Mouse (Mus musculus) kidney, adult 2 months (tissue): ENCODE data around the gene Rnase11. TPM values are rescaled to one million over a fixed set of nuclear protein-coding genes. Genes with fewer than 3 reads are reported as not detected.
"Not testable (repeated sequence)": the region's sequence is repeated elsewhere in the genome, so short reads cannot be mapped to it uniquely, and the experiment has no call there.

Experiments used
- DNase-seq: peaks from one replicate; pipeline ENCODE4 v3.0.0; 2021
- H3K27ac ChIP-seq: fragments of 200-500 bp; 2 replicates; pipeline ENCODE4 v1.5.1; 2012; ENCODE audit warnings: low read depth, low read length, control low read depth, inconsistent platforms; ENCODE audit not compliant: insufficient read depth
- H3K27me3 ChIP-seq: fragments of 200-500 bp; replicated peaks from 2 replicates; pipeline ENCODE4 v1.6.1; 2012; ENCODE audit warnings: mild to moderate bottlenecking, moderate library complexity, low read length, inconsistent platforms; ENCODE audit not compliant: control insufficient read depth, insufficient read depth
- H3K36me3 ChIP-seq: fragments of 200-500 bp; 2 replicates; pipeline ENCODE4 v1.6.1; 2012; ENCODE audit warnings: mild to moderate bottlenecking, moderate library complexity, low read length, inconsistent platforms; ENCODE audit not compliant: control insufficient read depth, insufficient read depth
- H3K4me1 ChIP-seq: fragments of 200-500 bp; 2 replicates; pipeline ENCODE4 v1.6.1; 2011; ENCODE audit warnings: low read length; ENCODE audit not compliant: control insufficient read depth, insufficient read depth
- H3K4me3 ChIP-seq: fragments of 200-500 bp; 2 replicates; pipeline ENCODE4 v1.5.1; 2011; ENCODE audit warnings: mild to moderate bottlenecking, low read depth, low read length, control low read depth; ENCODE audit not compliant: insufficient read depth
- CTCF ChIP-seq: fragments of 200-500 bp; conservative IDR thresholded peaks from 2 replicates; pipeline ENCODE4 v1.5.1; 2011; ENCODE audit warnings: low read depth, mild to moderate bottlenecking, control low read depth, low read length, moderate library complexity, mixed read lengths; ENCODE audit not compliant: insufficient read depth, insufficient read length
- POLR2A ChIP-seq: fragments of 200-500 bp; IDR thresholded peaks from one replicate; pipeline ENCODE4 v1.6.1; 2011; ENCODE audit warnings: low read depth, low read length, control low read depth
- WGBS: fragments of 180-500 bp; shearing (Covaris S2); methylation state at CpG from one replicate; pipeline ENCODE4 v1.1.7; 2018; 5-methylcytosine and 5-hydroxymethylcytosine counted together
- polyA plus RNA-seq: library from polyadenylated mRNA; depleted of rRNA; stranded (reverse); fragments of >200 nt; gene quantifications from 2 replicates; pipeline ENCODE4 v1.2.3, GENCODE M21; 2012; rRNA removed

Gene Rnase11
- not detected in 2 replicates for polyA plus RNA-seq

DNA sequence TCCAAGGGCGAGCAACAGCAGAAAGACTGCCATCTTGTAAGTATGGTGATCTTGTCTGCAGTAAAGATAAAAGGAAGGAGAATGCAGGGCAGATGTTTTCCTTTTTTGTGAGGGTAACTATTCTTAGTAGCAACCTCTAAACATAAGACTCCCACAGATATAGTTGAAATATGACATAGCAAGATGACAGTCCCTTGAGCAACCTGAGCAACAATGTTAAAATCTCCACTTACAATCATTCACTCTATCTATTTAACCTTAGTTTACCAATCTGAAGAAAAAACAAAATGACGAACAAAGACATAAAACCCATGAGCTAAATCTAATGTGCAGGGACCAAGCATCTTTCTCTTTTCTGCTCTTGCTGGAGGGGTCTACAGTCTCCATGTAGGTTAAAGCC is at the start of gene Rnase11:
Gene Rnase11, minus strand, starts transcription at position 101 of the 400 bp plus-strand sequence.
- DNase-seq = no peak
- Histone ChIP-seq H3K36me3 (no peaks in the 10 kb centered on the region), H3K27me3 (no peaks in the 10 kb centered on the region), H3K4me1 (no peaks in the 10 kb centered on the region), H3K4me3 (no peak within 1 kb of the TSS), H3K27ac (no peak within 1 kb of the TSS)
- TF ChIP-seq POLR2A (no peak), CTCF (no peak)
- 92% methylated on average over 2 of the region's 2 CpGs for WGBS

DNA sequence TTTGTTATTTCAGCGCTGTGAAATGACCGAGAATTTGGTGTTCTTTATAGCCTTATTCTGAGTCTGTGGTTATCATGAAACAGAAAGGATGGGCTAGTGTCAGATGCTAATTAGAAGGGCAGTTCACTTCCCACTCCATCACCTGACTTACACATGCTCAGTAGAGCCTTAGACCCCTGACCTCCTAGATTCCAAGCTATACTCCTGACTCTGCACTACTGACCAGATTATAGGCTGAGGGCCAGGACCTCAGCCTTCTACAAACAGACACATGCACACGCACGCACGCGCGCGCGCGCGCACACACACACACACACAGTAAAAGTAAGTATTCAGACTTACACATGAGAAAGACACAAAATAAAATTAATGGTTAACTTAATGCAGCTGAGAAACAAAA is 49.0 kb upstream of the Rnase11 start:
- Histone ChIP-seq H3K4me1 (no peaks in the 10 kb centered on the region; the same call in 1 of the 2 replicates), H3K27me3 (no peaks in the 10 kb centered on the region), H3K36me3 (no peaks in the 10 kb centered on the region), H3K4me3 (no peak overlapping the region), H3K27ac (no peak overlapping the region)
- no peak for TF ChIP-seq POLR2A
- no peak for TF ChIP-seq CTCF
- no peak for DNase-seq
- WGBS = 79% methylated on average over 11 of the region's 11 CpGs

DNA sequence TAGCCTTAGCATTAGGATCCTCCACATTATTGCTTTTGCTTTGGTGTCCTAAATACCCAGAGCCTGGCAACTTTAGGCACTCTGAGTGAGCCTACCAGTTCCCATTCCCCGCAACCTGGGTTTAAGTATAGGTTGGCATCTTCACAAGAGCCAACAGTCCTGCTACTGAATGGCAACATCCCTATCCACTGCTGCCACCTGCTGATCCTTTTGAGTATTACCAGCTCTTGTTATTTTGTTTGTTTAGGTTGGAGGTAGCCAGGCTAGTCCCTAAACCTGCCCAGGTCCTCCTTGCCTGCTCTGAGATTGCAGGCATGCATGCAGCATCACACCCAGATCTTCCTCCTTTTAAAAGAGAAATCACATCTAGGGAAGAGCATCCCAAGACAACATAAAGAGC is 48.3 kb upstream of the Rnase11 start:
- H3K27me3 ChIP-seq, H3K4me1 ChIP-seq, H3K36me3 ChIP-seq, H3K27ac ChIP-seq, H3K4me3 ChIP-seq: not testable (repeated sequence)
- 12% methylated on average over 1 of the region's 1 CpGs for WGBS
- peak; percentile 60 for TF ChIP-seq CTCF
- peak; percentile 91 for DNase-seq

DNA sequence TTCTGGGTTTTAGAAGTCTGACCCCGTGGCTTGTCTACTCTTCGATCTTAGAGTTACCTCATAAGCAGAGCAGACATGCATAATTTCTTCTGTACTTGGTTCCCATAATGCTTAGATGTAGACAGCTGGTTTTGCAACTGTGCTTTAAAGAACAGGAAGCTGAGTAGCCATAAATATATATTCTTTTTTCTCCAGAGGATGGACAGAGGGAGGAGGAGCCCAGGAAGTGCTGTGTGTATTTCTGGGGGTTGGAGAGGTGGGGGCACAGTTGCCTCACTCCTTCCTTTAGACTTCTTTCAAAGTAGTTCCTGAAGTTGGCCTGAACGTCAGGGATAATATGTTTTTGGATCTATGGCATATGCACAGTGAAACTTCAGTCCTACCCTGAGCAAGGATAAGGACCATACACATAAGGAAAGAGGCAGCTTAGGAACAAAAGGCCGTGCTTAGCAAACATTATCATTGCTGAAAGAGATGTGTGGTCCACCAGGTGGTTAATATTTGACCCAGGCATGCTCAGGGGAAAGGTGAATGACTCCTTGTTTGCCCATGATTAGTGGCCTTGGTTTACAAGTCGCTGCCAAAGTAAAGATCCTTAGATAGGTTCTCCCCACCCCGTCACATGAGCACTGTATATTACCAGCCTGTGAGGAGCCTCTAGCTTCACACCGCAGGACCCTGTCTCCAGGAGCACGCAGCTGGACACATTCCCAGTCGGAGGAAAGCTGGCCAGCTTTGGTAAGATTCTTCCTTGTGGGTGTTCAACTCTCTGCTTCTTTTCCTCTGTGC is 46.0 kb upstream of the Rnase11 start:
- WGBS = 33% methylated on average over 9 of the region's 9 CpGs
- DNase-seq = peak; percentile 76
- H3K27ac ChIP-seq = no peak overlapping the region
- H3K36me3 ChIP-seq = no peaks in the 10 kb centered on the region
- H3K27me3 ChIP-seq = no peaks in the 10 kb centered on the region
- no peak for TF ChIP-seq CTCF
- H3K4me3 ChIP-seq = no peak overlapping the region
- no peaks in the 10 kb centered on the region; the same call in 1 of the 2 replicates for H3K4me1 ChIP-seq

DNA sequence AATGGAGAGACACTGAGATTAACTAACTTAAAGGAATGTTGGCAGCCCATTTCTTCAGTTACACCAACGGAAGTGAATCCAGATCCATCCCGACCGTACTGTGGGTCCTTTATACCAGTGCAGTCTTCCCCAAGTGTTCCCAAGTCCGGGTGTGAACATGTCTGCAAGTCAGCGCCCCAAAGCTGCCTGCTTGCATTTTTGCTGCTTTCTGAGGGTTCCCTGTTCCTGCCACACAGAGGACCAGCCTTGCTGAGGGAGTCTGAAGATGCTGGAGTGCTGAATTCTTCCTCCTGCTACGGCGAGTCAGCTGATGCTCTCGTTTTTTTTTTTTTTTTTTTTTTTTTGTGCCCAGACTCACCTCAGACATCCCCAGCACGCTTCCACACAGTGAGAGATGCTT is 45.0 kb upstream of the Rnase11 start:
- TF ChIP-seq CTCF = no peak
- TF ChIP-seq POLR2A = no peak
- 87% methylated on average over 9 of the region's 9 CpGs for WGBS
- Histone ChIP-seq H3K27ac (no peak overlapping the region), H3K4me1 (no peaks in the 10 kb centered on the region; the same call in 1 of the 2 replicates), H3K27me3 (no peaks in the 10 kb centered on the region), H3K4me3 (no peak overlapping the region), H3K36me3 (no peaks in the 10 kb centered on the region)
- DNase-seq = no peak

DNA sequence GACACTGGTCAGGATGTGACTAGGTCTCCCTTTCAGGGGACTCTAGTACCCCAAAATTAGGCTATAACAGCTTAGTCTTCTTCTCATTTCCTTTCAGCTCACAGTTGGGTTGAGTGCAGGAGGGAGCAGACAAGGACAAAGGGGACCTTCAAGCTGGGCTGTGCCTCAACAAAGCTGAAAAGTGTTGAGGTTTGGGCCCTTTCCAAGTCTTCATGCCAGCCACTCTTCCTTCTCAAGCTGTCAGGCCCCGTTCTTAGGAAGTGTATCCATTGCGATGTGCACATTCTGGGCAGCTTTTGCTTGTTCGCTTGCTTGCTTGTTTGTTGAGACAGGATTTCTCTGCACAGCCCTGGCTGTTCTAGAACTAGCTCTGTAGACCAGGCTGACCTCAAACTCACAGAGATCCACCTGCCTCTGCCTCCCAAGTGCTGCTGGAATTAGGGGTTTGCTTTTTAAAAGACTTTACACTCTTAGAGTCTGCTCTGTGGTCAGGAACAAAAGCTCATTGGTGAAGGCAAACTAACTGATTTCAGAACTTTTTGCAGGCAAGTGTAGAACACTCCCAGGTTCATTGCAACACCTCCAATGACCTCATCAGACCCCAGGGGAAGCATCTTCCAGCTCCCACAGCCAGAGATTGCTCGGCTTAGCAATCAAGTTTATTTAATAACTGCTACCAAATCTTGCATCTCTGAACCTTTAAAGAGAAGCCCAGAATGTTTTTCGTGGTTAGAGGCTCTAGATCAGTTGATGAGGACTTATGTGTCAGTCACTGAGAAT is 44.3 kb upstream of the Rnase11 start:
- no peak for DNase-seq
- Histone ChIP-seq H3K4me1 (no peaks in the 10 kb centered on the region; the same call in 1 of the 2 replicates), H3K27me3 (no peaks in the 10 kb centered on the region), H3K4me3 (no peak overlapping the region), H3K36me3 (no peaks in the 10 kb centered on the region), H3K27ac (no peak overlapping the region)
- 83% methylated on average over 5 of the region's 5 CpGs for WGBS
- TF ChIP-seq POLR2A = no peak
- TF ChIP-seq CTCF = no peak

DNA sequence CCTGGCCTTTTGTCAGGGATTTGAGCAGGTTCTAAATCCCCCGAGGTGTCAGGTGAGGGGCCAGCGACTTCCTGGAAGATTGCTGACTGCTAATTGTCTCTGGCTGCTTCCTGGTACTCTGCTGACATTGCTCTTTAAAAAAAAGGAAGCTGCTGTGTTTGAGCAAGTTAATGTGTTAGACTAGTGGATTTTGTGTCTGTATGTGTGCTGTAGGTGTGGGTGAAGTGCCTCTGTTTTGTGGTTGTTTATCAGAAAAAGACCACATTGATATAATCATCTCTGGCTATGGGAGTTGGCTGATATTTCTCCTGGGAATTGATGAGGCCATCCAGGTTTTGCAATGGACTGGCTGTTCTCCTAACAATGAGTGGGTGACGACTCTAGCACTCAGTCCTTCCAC is 43.5 kb upstream of the Rnase11 start:
- no peak overlapping the region for H3K4me3 ChIP-seq
- H3K27me3 ChIP-seq = no peaks in the 10 kb centered on the region
- DNase-seq = peak; percentile 18
- no peaks in the 10 kb centered on the region for H3K36me3 ChIP-seq
- no peak overlapping the region for H3K27ac ChIP-seq
- WGBS = 39% methylated on average over 3 of the region's 3 CpGs
- TF ChIP-seq CTCF (no peak), POLR2A (no peak)
- no peaks in the 10 kb centered on the region; the same call in 1 of the 2 replicates for H3K4me1 ChIP-seq
